Mouse (Mus musculus) adrenal gland, postnatal 36 days (tissue): ENCODE measurements around the gene Olfml2b. TPM values are rescaled to one million over a fixed set of nuclear protein-coding genes. Genes with fewer than 3 reads are reported as not detected.

Source experiments
- DNase-seq, 2 experiments: peaks; one replicate each; pipeline ENCODE4 v3.0.0; 2021; ENCODE audit warnings: mixed read lengths in 1 of 2
- total RNA-seq, 2 experiments: library from RNA; stranded (reverse); gene quantifications; 2 replicates each; pipeline ENCODE4 v1.2.3; 2021

Olfml2b gene
- total RNA-seq, 2 experiments from 2014 or later = 6.0 to 8.9 TPM

GRCm38 (mm10) chr1:170731865-170732595, 87.7 kb downstream of the Olfml2b start:
- DNase-seq = no peak

Other genes starting within 250 kb of the Olfml2b start
- gene Nos1ap, start 54.7 kb upstream of the Olfml2b start, total RNA-seq = 10 to 100 TPM; 19.2 to 25.1 TPM
- gene Atf6, start 223.2 kb downstream of the Olfml2b start, total RNA-seq = 10 to 100 TPM; 34.5 to 40.6 TPM
- gene Gm26620, start 240.5 kb downstream of the Olfml2b start, total RNA-seq = under 1 TPM; 0.53 to 0.95 TPM
- gene Dusp12, start 241.0 kb downstream of the Olfml2b start, total RNA-seq = 10 to 100 TPM; 18.9 to 19.8 TPM